Mouse (Mus musculus) liver, postnatal 0 days (tissue): ENCODE data around the gene Pramel7. TPM values are rescaled to one million over a fixed set of nuclear protein-coding genes. Genes with fewer than 3 reads are reported as not detected.

Source experiments
- ATAC-seq: fragments of 200-750 bp; cut with Nextera tagmentation; 2 replicates; pipeline ENCODE4 v1.8.0; 2017; ENCODE audit warnings: mild to moderate bottlenecking, moderate library complexity
- DNase-seq: peaks from one replicate; pipeline ENCODE4 v3.0.0-alpha.2; 2016
- H3K27ac ChIP-seq: fragments of 300-500 bp; sonication (generic); 2 replicates; pipeline ENCODE4 v1.5.1; 2014; ENCODE audit warnings: antibody characterized with exemption, moderate library complexity, mild to moderate bottlenecking, low read depth
- H3K27me3 ChIP-seq: fragments of 300-500 bp; sonication (generic); 2 replicates; pipeline ENCODE4 v1.6.1; 2014; ENCODE audit warnings: low read length, control low read depth, mixed read lengths; ENCODE audit not compliant: insufficient read depth
- H3K36me3 ChIP-seq: fragments of 300-500 bp; sonication (generic); replicated peaks from 2 replicates; pipeline ENCODE4 v1.6.1; 2014; ENCODE audit warnings: mild to moderate bottlenecking, control low read depth, low read length, moderate library complexity, mixed read lengths; ENCODE audit not compliant: insufficient read depth
- H3K4me1 ChIP-seq: fragments of 300-500 bp; sonication (generic); 2 replicates; pipeline ENCODE4 v1.6.1; 2014; ENCODE audit warnings: antibody characterized with exemption, mild to moderate bottlenecking, control low read depth; ENCODE audit not compliant: insufficient read depth
- H3K4me2 ChIP-seq: fragments of 300-500 bp; sonication (generic); 2 replicates; pipeline ENCODE4 v1.6.1; 2014; ENCODE audit warnings: low read depth, mild to moderate bottlenecking, low read length, moderate library complexity, mixed read lengths
- H3K4me3 ChIP-seq: fragments of 300-500 bp; sonication (generic); 2 replicates; pipeline ENCODE4 v1.5.1; 2014; ENCODE audit warnings: low read depth, low read length
- H3K9ac ChIP-seq: fragments of 300-500 bp; sonication (generic); replicated peaks from 2 replicates; pipeline ENCODE4 v1.6.1; 2014; ENCODE audit warnings: mild to moderate bottlenecking, moderate library complexity
- H3K9me3 ChIP-seq: fragments of 300-500 bp; sonication (generic); 2 replicates; pipeline ENCODE4 v1.6.1; 2016; ENCODE audit warnings: mild to moderate bottlenecking, control low read depth, low read length, mixed read lengths
- CTCF ChIP-seq: sonication (generic); IDR thresholded peaks from 2 replicates; pipeline ENCODE4 v1.5.1; 2016; ENCODE audit warnings: antibody characterized with exemption, low read depth
- EP300 ChIP-seq: IDR thresholded peaks from 2 replicates; pipeline ENCODE4 v1.6.1; 2016; ENCODE audit warnings: antibody characterized with exemption, low read depth, mild to moderate bottlenecking
- WGBS: fragments of 180-500 bp; shearing (Covaris S2); extraction: QIAGEN DNeasy Blood & Tissue Kit; methylation state at CpG from one replicate; pipeline ENCODE4 v1.1.7; 2014; ENCODE audit not compliant: insufficient replicate concordance; 5-methylcytosine and 5-hydroxymethylcytosine counted together
- polyA plus RNA-seq: library from polyadenylated mRNA; unstranded; fragments of >200 nt; fragmentation: Nextera tagmentation; extraction: Ambion mirVana; gene quantifications from 2 replicates; pipeline ENCODE4 v1.2.1, GENCODE M21; 2015

The Pramel7 gene
- polyA plus RNA-seq, 1 experiment from 2014 or later, result not detected

- no peak for DNase-seq
- no peaks in the 10 kb centered on the region for H3K27me3 ChIP-seq
- no peak overlapping the region for H3K27ac ChIP-seq
- no peak overlapping the region for H3K4me2 ChIP-seq
- H3K4me1 ChIP-seq, result no peaks in the 10 kb centered on the region
- H3K9me3 ChIP-seq, result no peaks in the 10 kb centered on the region; the same call in 1 of the 2 replicates
- no peak for ATAC-seq
- no peaks in the 10 kb centered on the region for H3K36me3 ChIP-seq
- H3K4me3 ChIP-seq, result no peak overlapping the region
- H3K9ac ChIP-seq, result no peak overlapping the region
- TF ChIP-seq EP300, result no peak
These were observed 16.7 kb downstream of the Pramel7 start for GRCm38 (mm10) chr2:87480207-87480606.

- no peak for DNase-seq
- H3K4me1 ChIP-seq, result no peaks in the 10 kb centered on the region
- WGBS, result 79% methylated on average over 4 of the region's 4 CpGs
- no peak overlapping the region for H3K4me2 ChIP-seq
- no peak for ATAC-seq
- H3K9ac ChIP-seq, result no peak overlapping the region
- no peaks in the 10 kb centered on the region for H3K9me3 ChIP-seq
- no peaks in the 10 kb centered on the region for H3K36me3 ChIP-seq
- H3K27ac ChIP-seq, result no peak overlapping the region
- no peak overlapping the region for H3K4me3 ChIP-seq
- no peak for TF ChIP-seq EP300
- no peak for TF ChIP-seq CTCF
- no peaks in the 10 kb centered on the region for H3K27me3 ChIP-seq
These were observed 35.1 kb downstream of the Pramel7 start for GRCm38 (mm10) chr2:87461769-87462168.

- H3K27me3 ChIP-seq, result no peaks in the 10 kb centered on the region
- H3K4me1 ChIP-seq, result no peaks in the 10 kb centered on the region
- TF ChIP-seq CTCF (no peak), EP300 (no peak)
- H3K4me3 ChIP-seq, result no peak within 1 kb of the TSS
- no peaks in the 10 kb centered on the region for H3K36me3 ChIP-seq
- no peaks in the 10 kb centered on the region for H3K9me3 ChIP-seq
- H3K27ac ChIP-seq, result no peak within 1 kb of the TSS
- no peak within 1 kb of the TSS for H3K9ac ChIP-seq
- no peak within 1 kb of the TSS for H3K4me2 ChIP-seq
- DNase-seq (no peak), ATAC-seq (no peak)
These were observed 43.2 kb downstream of the Pramel7 start, which contains the start of gene Olfr1126 for GRCm38 (mm10) chr2:87453662-87454061. Gene Olfr1126, plus strand, starts transcription at chr2:87453962.

Other genes with a start within 250 kb of the Pramel7 start
- gene Olfr1115, start 249.1 kb downstream of the Pramel7 start, polyA plus RNA-seq, result not detected in 2 replicates
- gene Olfr1116, start 229.6 kb downstream of the Pramel7 start, polyA plus RNA-seq, result not detected in 2 replicates
- gene Olfr1118, start 189.5 kb downstream of the Pramel7 start, polyA plus RNA-seq, result not detected in 2 replicates
- not detected in 2 replicates for gene Olfr1120, start 142.3 kb downstream of the Pramel7 start, polyA plus RNA-seq
- not detected in 2 replicates for gene Olfr1121, start 127.2 kb downstream of the Pramel7 start, polyA plus RNA-seq
- gene Olfr1122, start 111.2 kb downstream of the Pramel7 start, polyA plus RNA-seq, result not detected in 2 replicates
- gene Olfr1123, start 80.5 kb downstream of the Pramel7 start, polyA plus RNA-seq, result not detected in 2 replicates
- not detected in 2 replicates for gene Olfr1124, start 66.8 kb downstream of the Pramel7 start, polyA plus RNA-seq
- not detected in 2 replicates for gene Olfr1126, start 43.1 kb downstream of the Pramel7 start, polyA plus RNA-seq
- not detected in 2 replicates for gene Pramel6, start 9.5 kb upstream of the Pramel7 start, polyA plus RNA-seq
- not detected in 2 replicates for gene Olfr153, start 34.7 kb upstream of the Pramel7 start, polyA plus RNA-seq
- not detected in 2 replicates for gene Olfr1128, start 48.4 kb upstream of the Pramel7 start, polyA plus RNA-seq
- gene Olfr1129, start 76.8 kb upstream of the Pramel7 start, polyA plus RNA-seq, result not detected in 2 replicates
- gene Olfr1130, start 109.1 kb upstream of the Pramel7 start, polyA plus RNA-seq, result not detected in 2 replicates
- not detected in 2 replicates for gene Olfr1131, start 130.0 kb upstream of the Pramel7 start, polyA plus RNA-seq
- gene Olfr1132, start 140.4 kb upstream of the Pramel7 start, polyA plus RNA-seq, result not detected in 2 replicates
- gene Olfr1133, start 150.3 kb upstream of the Pramel7 start, polyA plus RNA-seq, result not detected in 2 replicates
- gene Olfr1134, start 161.4 kb upstream of the Pramel7 start, polyA plus RNA-seq, result not detected in 2 replicates
- not detected in 2 replicates for gene Olfr1135, start 176.6 kb upstream of the Pramel7 start, polyA plus RNA-seq
- not detected in 2 replicates for gene Olfr1136, start 196.9 kb upstream of the Pramel7 start, polyA plus RNA-seq
- gene Olfr1137, start 216.1 kb upstream of the Pramel7 start, polyA plus RNA-seq, result not detected in 2 replicates
- gene Olfr1138, start 242.9 kb upstream of the Pramel7 start, polyA plus RNA-seq, result not detected in 2 replicates
- gene Olfr1140, start 246.7 kb upstream of the Pramel7 start, polyA plus RNA-seq, result not detected in 2 replicates